Mouse (Mus musculus): ENCODE results near the gene Ldhd.

DNA sequence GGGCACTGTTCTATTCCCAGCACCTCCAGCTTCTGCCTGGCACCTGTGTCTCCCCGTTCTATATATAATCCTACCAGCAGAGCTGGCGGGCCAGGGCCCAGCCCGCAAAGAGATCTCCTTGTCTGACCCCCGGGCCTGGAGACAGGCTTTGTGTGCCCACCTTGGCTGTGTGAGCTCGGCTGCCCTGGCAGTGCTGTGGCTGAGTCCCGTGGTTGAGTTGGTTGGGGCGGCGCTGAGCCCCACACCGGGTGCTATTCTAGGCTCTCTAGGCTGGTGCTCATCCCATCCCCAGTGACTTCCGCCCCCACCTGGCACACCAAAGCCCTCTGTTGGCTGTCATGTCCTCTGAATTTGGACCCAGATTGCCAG lies 5.3 kb downstream of the Ldhd start:
- no peak for TF ChIP-seq CTCF (IDR thresholded peaks at IDR 0.05; ENCODE audit: borderline replicate concordance, extremely low read depth, insufficient read depth, insufficient read length)
- no peak for TF ChIP-seq POLR2A (IDR thresholded peaks at IDR 0.05; ENCODE audit: borderline replicate concordance, extremely low read depth, insufficient read depth, insufficient read length, poor library complexity, severe bottlenecking)
